Mouse (Mus musculus) liver, postnatal 0 days (tissue): Measurements from ENCODE around the gene Scfd1. TPM values are rescaled to one million over a fixed set of nuclear protein-coding genes. Genes with fewer than 3 reads are reported as not detected.

ENCODE experiments used
- ATAC-seq: fragments of 200-750 bp; cut with Nextera tagmentation; 2 replicates; pipeline ENCODE4 v1.8.0; 2017; ENCODE audit warnings: mild to moderate bottlenecking, moderate library complexity
- DNase-seq: peaks from one replicate; pipeline ENCODE4 v3.0.0-alpha.2; 2016
- H3K27ac ChIP-seq: fragments of 300-500 bp; sonication (generic); 2 replicates; pipeline ENCODE4 v1.5.1; 2014; ENCODE audit warnings: antibody characterized with exemption, moderate library complexity, mild to moderate bottlenecking, low read depth
- H3K27me3 ChIP-seq: fragments of 300-500 bp; sonication (generic); 2 replicates; pipeline ENCODE4 v1.6.1; 2014; ENCODE audit warnings: low read length, control low read depth, mixed read lengths; ENCODE audit not compliant: insufficient read depth
- H3K36me3 ChIP-seq: fragments of 300-500 bp; sonication (generic); replicated peaks from 2 replicates; pipeline ENCODE4 v1.6.1; 2014; ENCODE audit warnings: mild to moderate bottlenecking, control low read depth, low read length, moderate library complexity, mixed read lengths; ENCODE audit not compliant: insufficient read depth
- H3K4me1 ChIP-seq: fragments of 300-500 bp; sonication (generic); 2 replicates; pipeline ENCODE4 v1.6.1; 2014; ENCODE audit warnings: antibody characterized with exemption, mild to moderate bottlenecking, control low read depth; ENCODE audit not compliant: insufficient read depth
- H3K4me2 ChIP-seq: fragments of 300-500 bp; sonication (generic); 2 replicates; pipeline ENCODE4 v1.6.1; 2014; ENCODE audit warnings: low read depth, mild to moderate bottlenecking, low read length, moderate library complexity, mixed read lengths
- H3K4me3 ChIP-seq: fragments of 300-500 bp; sonication (generic); 2 replicates; pipeline ENCODE4 v1.5.1; 2014; ENCODE audit warnings: low read depth, low read length
- H3K9ac ChIP-seq: fragments of 300-500 bp; sonication (generic); replicated peaks from 2 replicates; pipeline ENCODE4 v1.6.1; 2014; ENCODE audit warnings: mild to moderate bottlenecking, moderate library complexity
- H3K9me3 ChIP-seq: fragments of 300-500 bp; sonication (generic); 2 replicates; pipeline ENCODE4 v1.6.1; 2016; ENCODE audit warnings: mild to moderate bottlenecking, control low read depth, low read length, mixed read lengths
- CTCF ChIP-seq: sonication (generic); IDR thresholded peaks from 2 replicates; pipeline ENCODE4 v1.5.1; 2016; ENCODE audit warnings: antibody characterized with exemption, low read depth
- EP300 ChIP-seq: IDR thresholded peaks from 2 replicates; pipeline ENCODE4 v1.6.1; 2016; ENCODE audit warnings: antibody characterized with exemption, low read depth, mild to moderate bottlenecking
- WGBS: fragments of 180-500 bp; shearing (Covaris S2); extraction: QIAGEN DNeasy Blood & Tissue Kit; methylation state at CpG from one replicate; pipeline ENCODE4 v1.1.7; 2014; ENCODE audit not compliant: insufficient replicate concordance; 5-methylcytosine and 5-hydroxymethylcytosine counted together
- polyA plus RNA-seq: library from polyadenylated mRNA; unstranded; fragments of >200 nt; fragmentation: Nextera tagmentation; extraction: Ambion mirVana; gene quantifications from 2 replicates; pipeline ENCODE4 v1.2.1, GENCODE M21; 2015

Gene Scfd1
- polyA plus RNA-seq: 29.4 and 30.8 TPM in 2 replicates

DNA sequence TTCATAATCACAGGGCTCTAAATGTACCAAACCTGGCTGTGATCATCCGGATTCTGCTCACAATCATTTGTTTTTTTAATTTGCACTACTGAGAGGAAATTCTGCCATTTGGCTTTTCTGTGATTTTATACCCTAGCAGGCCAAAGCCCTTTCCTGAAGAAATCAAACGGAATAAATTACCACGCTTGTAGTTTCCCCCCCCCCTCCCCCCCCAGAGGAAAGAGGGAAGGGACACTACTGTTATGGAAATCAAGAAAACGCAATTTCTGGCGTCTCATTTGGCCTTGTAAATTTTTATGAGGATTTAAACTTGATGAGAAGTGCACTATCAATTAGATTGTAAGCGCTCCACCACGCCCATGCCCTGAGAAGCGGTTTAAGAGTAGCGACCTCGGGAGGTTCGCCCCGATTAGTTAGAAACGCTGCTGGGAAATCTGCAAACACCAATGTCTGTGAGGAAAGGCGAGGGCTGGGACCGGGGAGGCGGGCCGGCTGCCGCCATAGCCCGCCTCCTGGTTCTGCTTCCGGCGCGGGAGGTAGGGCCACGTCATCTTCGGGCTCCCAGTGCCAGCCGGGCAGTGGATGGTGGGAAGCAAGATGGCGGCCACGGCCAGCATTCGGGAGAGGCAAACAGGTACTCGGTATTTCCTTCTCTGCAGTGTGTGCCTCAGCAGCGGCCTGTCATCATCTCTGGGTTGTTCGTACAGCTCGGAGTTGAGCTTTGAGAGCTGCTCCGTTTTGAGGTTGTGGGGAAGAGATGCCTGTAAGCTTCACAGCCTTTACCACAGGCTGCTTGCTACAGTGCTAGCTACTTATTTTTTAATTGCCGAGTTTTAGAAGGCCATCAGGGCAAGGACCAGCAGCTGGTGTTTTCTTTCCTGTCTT is at the start of gene Scfd1:
Gene Scfd1 (plus strand): TSS at position 508 of the 885 bp plus-strand sequence.
- peak within 1 kb of the TSS; percentile 87 for H3K4me3 ChIP-seq
- no peaks in the 10 kb centered on the region for H3K4me1 ChIP-seq
- no peaks in the 10 kb centered on the region for H3K9me3 ChIP-seq
- H3K27ac ChIP-seq: peak within 1 kb of the TSS; percentile 94
- peaks cover 24% of the 10 kb centered on the region for H3K36me3 ChIP-seq
- ATAC-seq (peak; percentile 100), DNase-seq (peak; percentile 94)
- H3K9ac ChIP-seq: peak within 1 kb of the TSS; percentile 91
- WGBS: 2% methylated on average over 34 of the region's 34 CpGs
- TF ChIP-seq EP300: peak; percentile 59; the same call in 1 of the 2 replicates
- no peak for TF ChIP-seq CTCF
- H3K27me3 ChIP-seq: no peaks in the 10 kb centered on the region
- H3K4me2 ChIP-seq: peak within 1 kb of the TSS; percentile 77

- H3K4me3 ChIP-seq: no peak overlapping the region
- H3K4me1 ChIP-seq: no peaks in the 10 kb centered on the region
- ATAC-seq (no peak), DNase-seq (no peak)
- H3K36me3 ChIP-seq: no peaks in the 10 kb centered on the region
- H3K27me3 ChIP-seq: no peaks in the 10 kb centered on the region
- H3K4me2 ChIP-seq: no peak overlapping the region
- TF ChIP-seq EP300 (no peak), CTCF (no peak)
- no peak overlapping the region for H3K9ac ChIP-seq
- WGBS: 79% methylated on average over 1 of the region's 1 CpGs
- H3K27ac ChIP-seq: no peak overlapping the region
- no peaks in the 10 kb centered on the region for H3K9me3 ChIP-seq
Measured at GRCm38 (mm10) chr12:51337014-51337413, 40.3 kb upstream of the Scfd1 start.

- H3K4me2 ChIP-seq: no peak overlapping the region
- H3K9ac ChIP-seq: no peak overlapping the region
- no peak overlapping the region for H3K4me3 ChIP-seq
- no peak for ATAC-seq
- H3K27me3 ChIP-seq: no peaks in the 10 kb centered on the region
- no peak overlapping the region for H3K27ac ChIP-seq
- no peak for DNase-seq
- H3K9me3 ChIP-seq: no peaks in the 10 kb centered on the region
- peaks cover 6% of the 10 kb centered on the region for H3K4me1 ChIP-seq
- H3K36me3 ChIP-seq: no peaks in the 10 kb centered on the region
- WGBS: 66% methylated on average over 4 of the region's 4 CpGs
- TF ChIP-seq CTCF (no peak), EP300 (no peak)
Measured at GRCm38 (mm10) chr12:51346121-51346520, 31.2 kb upstream of the Scfd1 start.

DNA sequence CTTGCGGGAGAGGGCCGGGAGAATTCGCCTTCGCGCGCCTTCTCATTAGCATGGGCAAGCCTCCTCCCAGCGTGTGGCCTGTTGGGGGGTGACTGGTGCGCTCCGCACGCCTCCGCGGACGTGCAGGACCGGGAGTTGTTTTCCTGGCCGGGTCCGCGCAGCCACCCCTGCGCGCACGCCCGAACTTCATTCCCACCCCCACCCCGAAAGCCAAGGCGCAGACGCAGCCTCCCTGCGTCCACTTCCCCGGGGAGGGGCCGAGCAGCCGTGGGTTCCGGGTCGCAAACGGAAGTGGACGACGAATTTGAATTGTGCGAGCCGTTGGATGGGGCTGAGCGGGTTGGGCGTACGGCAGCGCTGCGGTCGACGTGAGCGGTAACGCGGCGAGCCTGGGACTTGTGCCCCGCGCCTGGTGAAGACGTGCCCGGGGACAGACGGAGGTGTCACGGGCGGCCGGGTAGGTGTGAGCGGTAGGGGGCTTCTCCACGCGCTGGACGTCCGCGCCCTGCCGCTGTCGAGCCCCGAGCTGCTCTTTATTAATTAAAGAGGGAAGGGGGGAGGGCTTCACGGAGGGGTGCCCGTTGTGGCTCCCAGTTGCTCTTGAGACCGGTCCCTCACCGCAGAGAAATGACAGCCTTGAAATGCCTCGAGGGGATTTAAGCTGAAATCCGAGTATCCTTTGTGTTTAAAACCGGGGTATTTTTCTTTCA is 29.2 kb upstream of the Scfd1 start, which contains the start of gene G2e3:
Gene G2e3 (plus strand): TSS at position 74 of the 710 bp plus-strand sequence.
- under 1% methylated on average over 70 of the region's 70 CpGs for WGBS
- no peak for TF ChIP-seq CTCF
- no peak; the same call in 1 of the 2 replicates for TF ChIP-seq EP300
- Histone ChIP-seq H3K4me1 (peaks cover 6% of the 10 kb centered on the region), H3K36me3 (peaks cover 12% of the 10 kb centered on the region), H3K4me3 (peak within 1 kb of the TSS; percentile 82), H3K9ac (peak within 1 kb of the TSS; percentile 74), H3K27ac (peak within 1 kb of the TSS; percentile 89), H3K27me3 (no peaks in the 10 kb centered on the region), H3K4me2 (peak within 1 kb of the TSS; percentile 89), H3K9me3 (no peaks in the 10 kb centered on the region)
- DNase-seq (peak; percentile 92), ATAC-seq (peak; percentile 98)

DNA sequence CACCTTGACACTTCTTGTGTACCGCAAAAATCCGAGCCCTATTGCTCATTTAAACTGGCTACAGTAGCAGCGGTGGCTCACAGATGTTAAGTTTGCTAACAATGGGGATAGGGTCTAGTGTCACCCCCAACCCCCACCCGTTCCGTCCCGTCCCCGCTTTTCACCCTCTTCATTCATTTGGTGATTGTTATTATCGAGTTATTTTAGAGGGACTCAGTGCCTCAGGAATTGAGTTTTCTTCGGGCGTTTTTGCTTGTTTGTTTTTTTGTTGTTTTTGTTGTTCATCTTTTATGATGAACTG is 28.7 kb upstream of the Scfd1 start:
- DNase-seq: no peak
- H3K9ac ChIP-seq: peak overlapping the region; percentile 74
- no peaks in the 10 kb centered on the region for H3K27me3 ChIP-seq
- H3K4me1 ChIP-seq: peaks cover 6% of the 10 kb centered on the region
- H3K9me3 ChIP-seq: no peaks in the 10 kb centered on the region
- peak overlapping the region; percentile 89 for H3K4me2 ChIP-seq
- ATAC-seq: no peak
- peaks cover 16% of the 10 kb centered on the region for H3K36me3 ChIP-seq
- 2% methylated on average over 10 of the region's 10 CpGs for WGBS
- TF ChIP-seq CTCF (no peak), EP300 (no peak)
- H3K4me3 ChIP-seq: peak overlapping the region; percentile 82
- H3K27ac ChIP-seq: peak overlapping the region; percentile 89

DNA sequence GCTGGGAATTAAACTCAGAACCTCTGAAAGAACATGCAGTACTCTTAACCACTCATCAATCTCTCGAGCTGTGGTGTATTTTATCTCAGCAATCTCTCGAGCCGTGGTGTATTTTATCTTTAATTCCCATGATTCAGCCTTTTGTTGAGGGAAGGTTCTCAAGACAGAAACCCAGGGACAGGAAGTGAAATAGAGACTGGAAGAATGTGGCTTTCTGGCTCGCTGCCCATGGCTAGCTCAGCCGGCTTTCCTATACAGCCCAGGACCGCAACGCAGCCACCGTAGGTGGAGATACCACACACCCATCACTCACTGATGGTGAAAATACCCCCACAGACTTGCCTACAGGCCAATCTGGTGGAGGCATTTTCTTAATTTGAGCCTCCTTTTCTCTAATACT is 22.0 kb upstream of the Scfd1 start:
- H3K4me2 ChIP-seq: no peak overlapping the region
- H3K27me3 ChIP-seq: no peaks in the 10 kb centered on the region
- no peak overlapping the region for H3K9ac ChIP-seq
- H3K27ac ChIP-seq: no peak overlapping the region
- no peak overlapping the region for H3K4me3 ChIP-seq
- DNase-seq (peak; percentile 22), ATAC-seq (no peak)
- no peak for TF ChIP-seq EP300
- no peak for TF ChIP-seq CTCF
- WGBS: 51% methylated on average over 8 of the region's 8 CpGs
- H3K36me3 ChIP-seq: peaks cover 69% of the 10 kb centered on the region
- peaks cover 6% of the 10 kb centered on the region for H3K4me1 ChIP-seq
- H3K9me3 ChIP-seq: no peaks in the 10 kb centered on the region
